Mouse (Mus musculus): ENCODE measurements around the gene Tspan17.

- TF ChIP-seq CTCF (IDR thresholded peaks at IDR 0.05; ENCODE audit: low read depth) (no peak), EP300 (IDR thresholded peaks at IDR 0.05; ENCODE audit: low read depth) (no peak)
Measured at GRCm38 (mm10) chr13:54752656-54753055, 36.5 kb upstream of the Tspan17 start.
